Mouse (Mus musculus): ENCODE measurements around the gene Disc1.
A peak's percentile ranks its signal among the peaks of the same experiment; 100 is the strongest.

Disc1 gene

DNA sequence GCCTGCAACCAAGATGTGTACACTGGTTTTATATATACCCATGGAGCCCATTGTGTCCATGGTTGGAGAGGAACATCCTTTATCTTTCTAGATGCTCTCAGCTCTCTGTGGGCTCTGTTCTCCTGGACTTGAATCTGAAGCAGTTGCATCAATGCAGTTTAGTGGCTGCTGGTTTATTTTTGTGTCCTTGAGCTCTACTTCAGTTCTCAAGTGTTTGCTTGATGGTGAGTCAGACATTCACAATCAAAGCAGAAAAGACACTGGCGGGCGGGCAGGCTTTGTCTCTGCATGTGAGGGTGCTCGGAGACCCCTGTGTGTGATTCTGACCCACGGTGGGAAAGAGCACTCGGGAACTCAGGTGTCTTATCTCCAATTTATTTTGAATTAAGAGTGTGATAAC lies 166.6 kb downstream of the Disc1 start:
- DNase-seq (ENCODE audit: low spot score in 2 of 2) = no peak

DNA sequence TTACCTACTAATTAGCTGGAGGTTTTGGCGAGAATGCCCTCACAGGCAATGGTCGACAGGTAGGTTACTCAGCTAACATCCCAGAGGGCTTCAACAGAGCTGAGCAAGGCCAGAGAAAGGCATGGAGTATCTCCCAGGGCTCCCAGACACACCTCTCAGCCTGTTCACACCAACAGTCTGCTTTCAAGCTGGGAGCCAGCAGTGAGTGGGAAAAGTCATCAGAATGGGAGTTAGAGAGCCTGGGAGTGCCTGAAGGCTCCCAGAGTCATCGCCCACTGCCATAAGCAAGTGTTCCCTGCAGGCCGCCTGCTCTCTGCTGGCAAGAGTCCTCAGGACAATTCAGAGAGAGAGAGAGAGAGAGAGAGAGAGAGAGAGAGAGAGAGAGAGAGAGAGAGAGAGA lies 167.1 kb downstream of the Disc1 start:
- DNase-seq (ENCODE audit: low spot score in 2 of 2) = no peak

- no peak for DNase-seq (ENCODE audit: low spot score in 2 of 2)
Measured at GRCm38 (mm10) chr8:125223031-125223753, 169.2 kb downstream of the Disc1 start.

GRCm38 (mm10) chr8:125224271-125224699 lies 170.3 kb downstream of the Disc1 start:
- no peak for DNase-seq (ENCODE audit: low spot score in 2 of 2)

DNA sequence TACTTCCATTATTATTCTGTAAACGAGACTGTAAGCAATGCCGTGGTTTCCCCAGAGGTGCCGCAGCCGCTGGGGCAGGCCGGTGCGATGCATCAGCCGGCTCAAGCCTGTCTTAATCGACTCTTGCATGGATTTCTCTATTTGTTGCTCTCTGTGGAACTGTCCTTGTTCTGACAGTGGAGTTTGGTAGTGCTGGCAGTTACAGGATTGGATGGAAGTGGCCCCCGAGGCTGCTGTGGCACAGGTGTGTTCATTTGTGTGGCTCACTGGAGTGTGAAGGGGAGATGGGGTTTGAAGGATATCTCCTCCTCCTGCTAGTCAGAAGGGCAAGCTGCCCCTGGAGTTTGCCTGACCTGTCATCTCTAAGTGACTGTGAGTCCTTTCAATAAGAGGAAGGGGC lies 171.3 kb downstream of the Disc1 start:
- no peak for DNase-seq (ENCODE audit: low spot score in 2 of 2)

GRCm38 (mm10) chr8:125226989-125227624 lies 173.1 kb downstream of the Disc1 start:
- no peak for DNase-seq (ENCODE audit: low spot score in 2 of 2)

GRCm38 (mm10) chr8:125230526-125231131 lies 176.6 kb downstream of the Disc1 start:
- no peak for DNase-seq (ENCODE audit: low spot score in 2 of 2)

GRCm38 (mm10) chr8:125232724-125233123 lies 178.7 kb downstream of the Disc1 start:
- no peak for DNase-seq (ENCODE audit: low spot score in 2 of 2)

- no peak for DNase-seq (ENCODE audit: low spot score in 2 of 2)
Measured at GRCm38 (mm10) chr8:125235898-125236835, 182.2 kb downstream of the Disc1 start.

GRCm38 (mm10) chr8:125240763-125241162 lies 186.8 kb downstream of the Disc1 start:
- no peak for DNase-seq (ENCODE audit: low spot score in 2 of 2)

DNA sequence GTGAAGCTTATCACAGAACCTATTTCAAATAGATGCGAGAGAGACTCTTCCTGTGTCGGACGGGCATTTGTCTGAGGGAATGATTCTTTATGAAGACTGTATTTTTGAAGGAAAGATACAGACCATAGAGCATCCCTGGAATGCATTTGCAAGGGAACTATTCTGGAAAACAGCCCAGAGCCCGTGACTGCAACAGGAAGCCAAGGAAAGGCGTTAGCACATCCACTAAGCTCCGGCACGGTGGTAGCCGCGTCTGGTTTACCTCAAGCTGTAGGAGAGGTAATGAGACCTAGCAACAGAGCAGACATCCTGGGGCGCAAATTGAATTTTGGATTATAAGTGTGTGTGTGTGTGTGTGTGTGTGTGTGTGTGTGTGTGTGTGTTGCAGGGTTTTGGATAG lies 188.4 kb downstream of the Disc1 start:
- DNase-seq (ENCODE audit: low spot score in 2 of 2) = no peak

DNA sequence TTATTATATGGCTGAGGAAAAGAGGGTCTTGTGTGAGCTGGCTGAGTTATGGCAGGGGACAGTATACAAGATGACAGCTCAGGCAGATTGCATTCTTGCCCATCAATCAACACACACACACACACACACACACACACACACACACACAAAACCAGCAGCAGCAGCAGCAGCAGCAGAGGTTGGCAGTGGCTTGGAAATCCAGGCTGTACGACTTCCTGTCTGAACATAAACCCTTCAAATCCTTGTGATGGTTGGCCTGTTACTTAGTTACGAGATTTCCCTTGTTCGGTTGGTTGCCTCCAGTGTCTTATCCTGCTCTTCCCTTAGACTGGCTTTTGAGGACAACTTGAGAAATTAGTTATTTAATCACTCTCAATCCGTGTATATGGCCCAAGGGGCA lies 188.9 kb downstream of the Disc1 start:
- no peak for DNase-seq (ENCODE audit: low spot score in 2 of 2)

GRCm38 (mm10) chr8:125246737-125247292 lies 192.8 kb downstream of the Disc1 start:
- DNase-seq (ENCODE audit: low spot score in 2 of 2) = no peak

- DNase-seq (ENCODE audit: low spot score in 2 of 2) = no peak
Measured at GRCm38 (mm10) chr8:125247349-125247748, 193.4 kb downstream of the Disc1 start.

DNA sequence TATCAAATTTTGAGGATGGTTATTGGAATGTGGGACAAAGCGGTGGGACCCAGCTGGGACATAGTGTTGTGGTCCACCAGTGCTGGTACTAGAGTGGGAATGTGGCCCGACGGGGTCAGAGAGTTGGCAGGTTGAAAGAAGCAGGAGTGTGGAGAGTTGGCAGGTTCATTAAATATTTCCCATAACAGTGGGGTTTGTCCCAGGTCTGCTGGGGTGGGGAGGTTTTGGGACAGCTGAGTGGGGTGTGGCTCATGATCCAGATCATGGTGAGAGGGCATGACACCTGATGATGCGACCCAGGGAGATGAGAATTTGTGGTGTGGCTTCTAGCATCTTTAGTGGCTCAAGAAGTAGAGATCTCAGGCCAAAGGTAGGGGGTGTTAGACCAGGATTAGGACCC lies 199.0 kb downstream of the Disc1 start:
- DNase-seq (ENCODE audit: low spot score in 2 of 2) = no peak

DNA sequence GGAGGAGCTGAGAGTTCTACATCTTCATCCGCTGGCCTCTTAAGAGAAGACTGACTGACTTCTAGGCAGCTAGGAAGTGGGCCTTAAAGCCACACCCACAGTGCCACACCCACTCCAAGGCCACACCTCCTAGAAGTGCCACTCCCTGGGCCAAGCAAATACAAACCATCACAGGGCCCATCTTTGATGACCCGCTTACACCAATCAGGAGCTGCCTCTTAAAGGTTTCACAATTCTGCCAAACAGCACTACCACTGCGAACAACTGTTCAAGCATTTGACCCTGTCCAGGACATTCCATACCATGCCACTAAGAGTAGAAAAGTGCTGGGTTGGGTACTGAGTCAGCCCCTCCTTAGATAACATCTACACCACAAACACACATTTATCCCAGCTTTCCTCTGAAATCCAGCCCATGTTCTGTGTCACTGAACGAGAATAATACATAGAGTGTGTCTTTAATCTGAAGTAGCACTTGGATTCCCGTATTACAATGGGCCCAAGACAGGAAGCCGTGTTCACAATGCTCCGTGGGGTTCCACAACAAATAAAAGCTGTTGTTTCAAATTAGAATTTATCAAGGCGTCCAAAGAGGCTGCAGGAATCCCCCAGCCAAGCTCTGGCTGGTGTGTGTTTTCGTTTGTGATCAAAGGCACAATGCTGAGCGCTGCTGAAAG lies 199.6 kb downstream of the Disc1 start:
- DNase-seq (ENCODE audit: low spot score in 2 of 2) = no peak

DNA sequence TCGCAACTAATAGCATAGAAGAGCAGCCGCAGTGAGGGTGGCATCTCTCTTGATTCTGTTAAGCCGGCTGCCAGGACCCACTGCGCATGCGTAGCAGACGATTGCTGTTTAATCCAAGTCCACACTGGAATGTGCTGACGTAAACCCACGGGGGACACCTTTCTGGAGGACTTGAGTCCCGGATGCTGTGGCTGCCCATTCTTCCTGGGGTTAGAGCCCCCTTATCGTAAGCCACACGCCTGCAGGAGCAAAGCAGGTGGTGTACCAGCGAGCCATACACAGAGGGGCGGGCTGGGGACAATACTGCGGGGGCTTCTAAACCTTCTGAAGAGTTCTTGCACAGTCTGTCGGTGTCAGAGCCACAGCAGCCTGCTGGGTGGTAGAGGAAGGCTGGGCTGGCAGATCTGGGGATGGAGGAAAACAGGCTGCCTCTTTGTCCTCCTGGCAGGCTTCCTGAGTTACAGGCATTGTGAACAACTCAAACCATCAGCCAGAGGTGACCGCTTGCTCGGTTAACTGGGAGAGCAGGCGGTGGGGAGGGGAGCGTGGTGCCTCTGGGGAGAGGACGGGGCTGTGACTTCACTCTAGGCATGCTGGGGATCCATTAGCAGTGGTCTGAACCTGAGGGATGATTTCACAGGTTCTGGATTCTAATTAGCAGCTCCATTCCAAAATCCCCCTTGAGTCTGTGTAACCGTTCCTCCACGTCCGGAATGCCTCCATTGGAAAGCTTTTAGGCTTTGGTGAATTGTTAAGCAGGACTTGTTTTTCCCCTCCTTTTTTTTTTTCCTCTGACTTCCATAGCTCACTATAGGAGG lies 200.4 kb downstream of the Disc1 start:
- peak; percentile 79 to 87 for DNase-seq (ENCODE audit: low spot score in 2 of 2)

DNA sequence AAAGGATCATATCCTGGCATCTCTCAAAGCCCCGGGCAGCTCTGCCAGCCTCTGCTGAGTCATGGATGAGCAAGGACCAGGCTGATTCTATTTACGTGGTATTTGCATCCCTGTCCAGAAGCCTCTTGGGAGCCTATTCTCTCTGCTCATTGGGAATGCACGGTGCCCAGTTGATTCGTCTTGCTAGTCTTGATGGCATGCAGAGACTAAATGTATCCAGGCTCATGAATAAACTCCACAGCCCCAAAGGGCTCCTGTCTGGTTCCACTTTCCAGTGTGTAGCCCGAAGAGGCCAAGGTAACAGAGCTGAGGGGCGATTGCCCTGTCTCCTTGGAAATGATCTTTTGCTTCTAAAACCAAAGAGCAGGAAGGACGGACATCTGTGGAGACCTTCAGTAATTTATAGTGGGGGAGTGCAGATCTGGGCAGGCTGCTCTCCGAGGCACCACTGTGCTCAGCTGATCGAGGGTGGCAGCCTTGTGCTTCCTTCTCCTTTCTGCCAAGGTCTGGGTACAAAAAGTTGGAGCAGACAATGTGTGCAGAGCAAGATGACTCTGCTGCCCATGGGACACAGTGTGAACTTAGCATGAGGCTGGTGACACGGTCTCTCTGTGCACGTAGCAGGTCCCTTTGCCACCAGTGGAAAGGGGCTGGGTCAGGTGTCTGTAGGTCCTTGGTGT lies 201.2 kb downstream of the Disc1 start:
- no peak for DNase-seq (ENCODE audit: low spot score in 2 of 2)

DNA sequence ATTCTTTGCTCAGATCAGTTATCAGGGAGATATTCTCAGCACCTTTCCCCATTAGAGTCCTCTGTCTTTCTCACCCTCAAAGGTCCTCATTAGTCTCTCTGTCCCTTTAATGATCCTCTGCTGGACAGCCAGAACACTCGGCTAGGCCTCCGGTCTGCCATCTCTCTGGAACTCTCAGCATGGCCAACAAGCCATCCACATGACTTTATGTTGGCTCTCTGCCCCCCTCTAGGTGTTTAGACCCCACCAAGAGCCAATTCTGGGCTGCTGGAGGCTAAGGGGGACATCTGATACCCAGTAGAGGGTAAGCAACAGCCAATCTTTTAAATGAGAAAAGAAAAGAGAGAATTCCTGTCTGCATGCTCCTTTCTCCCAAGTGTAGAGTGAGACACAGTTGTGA lies 203.7 kb downstream of the Disc1 start:
- no peak for DNase-seq (ENCODE audit: low spot score in 2 of 2)

All from cerebellum, postnatal 4 days (tissue).